Mouse (Mus musculus): ENCODE measurements at regions not wholly inside any gene's neighbourhood (a gene's known extent, or its start where the extent isn't known, plus 50 kb on each side); places are given as distances from the start of the nearest gene placed in this dataset.

DNA sequence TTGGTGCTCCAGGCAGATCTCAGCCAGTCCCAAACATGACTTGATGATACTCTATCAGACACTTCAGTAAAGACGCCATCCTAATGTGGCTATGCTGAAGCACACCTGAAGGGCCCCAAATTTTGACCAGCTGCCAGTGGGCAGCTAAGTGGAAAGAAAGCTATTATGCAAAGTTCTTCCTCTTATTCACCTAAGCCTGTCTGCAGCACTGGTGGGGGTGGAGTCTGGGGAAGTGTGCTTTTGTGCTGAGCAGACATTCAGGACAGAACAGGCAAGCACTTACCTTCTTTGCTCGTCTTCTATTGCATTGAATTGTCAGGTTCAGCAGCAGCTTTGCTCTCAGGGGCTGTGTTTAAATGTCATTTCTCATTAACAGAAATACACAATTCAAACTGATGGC lies 200.7 kb downstream of the Pla2g4a start:
- in situ Hi-C loops (cut with MboI, MseI) = no loop called here

DNA sequence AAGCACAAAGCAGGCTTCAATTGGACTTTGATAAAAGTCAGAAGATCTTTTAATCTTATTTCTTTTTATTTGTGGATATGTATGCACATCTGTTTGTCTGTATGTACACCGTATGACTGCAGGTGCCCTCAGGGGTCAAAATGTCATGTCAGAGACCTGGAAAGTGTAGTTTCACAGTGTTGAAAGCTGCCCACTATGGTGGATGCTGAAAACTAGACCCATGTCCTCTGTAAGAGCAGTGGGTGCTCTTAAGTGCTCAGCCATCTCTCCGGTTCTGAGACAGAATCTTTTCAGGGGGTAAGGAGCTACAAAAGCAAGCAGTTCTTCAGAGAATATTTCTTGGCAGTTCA lies 202.3 kb downstream of the Pla2g4a start:
- in situ Hi-C loops (cut with MboI, MseI) = no loop called here

DNA sequence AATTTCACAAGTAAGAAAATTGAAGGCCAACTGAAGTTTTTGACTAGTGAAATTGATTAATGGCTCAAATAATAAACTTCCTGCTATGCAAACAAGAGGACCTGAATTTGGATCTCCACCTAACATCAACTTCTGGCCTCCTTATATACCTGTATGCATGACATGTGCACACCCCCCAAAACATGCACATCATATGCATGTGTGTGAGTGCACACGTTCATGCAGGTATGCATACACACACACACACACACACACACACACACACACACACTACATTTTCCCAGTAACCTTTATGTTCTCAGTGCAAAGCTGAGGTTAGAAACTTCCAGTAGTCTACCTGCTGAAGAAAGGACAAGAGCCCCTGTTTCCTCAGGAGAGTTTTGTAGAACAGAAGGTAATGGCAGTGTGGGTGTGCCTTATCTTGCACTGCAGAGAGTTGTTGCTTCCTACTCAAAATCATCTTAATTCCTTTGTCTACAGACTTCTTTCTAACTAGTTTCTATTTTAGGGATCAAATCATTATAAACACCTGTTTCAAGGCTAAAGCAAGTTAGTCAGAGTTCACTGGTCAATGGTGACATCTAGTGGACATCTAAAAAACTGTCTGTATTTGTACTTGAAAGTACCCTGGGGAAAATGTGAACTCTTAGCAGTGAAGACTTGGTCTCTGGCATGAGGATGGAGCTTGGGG lies 202.9 kb downstream of the Pla2g4a start:
- in situ Hi-C loops (cut with MboI, MseI) = no loop called here

DNA sequence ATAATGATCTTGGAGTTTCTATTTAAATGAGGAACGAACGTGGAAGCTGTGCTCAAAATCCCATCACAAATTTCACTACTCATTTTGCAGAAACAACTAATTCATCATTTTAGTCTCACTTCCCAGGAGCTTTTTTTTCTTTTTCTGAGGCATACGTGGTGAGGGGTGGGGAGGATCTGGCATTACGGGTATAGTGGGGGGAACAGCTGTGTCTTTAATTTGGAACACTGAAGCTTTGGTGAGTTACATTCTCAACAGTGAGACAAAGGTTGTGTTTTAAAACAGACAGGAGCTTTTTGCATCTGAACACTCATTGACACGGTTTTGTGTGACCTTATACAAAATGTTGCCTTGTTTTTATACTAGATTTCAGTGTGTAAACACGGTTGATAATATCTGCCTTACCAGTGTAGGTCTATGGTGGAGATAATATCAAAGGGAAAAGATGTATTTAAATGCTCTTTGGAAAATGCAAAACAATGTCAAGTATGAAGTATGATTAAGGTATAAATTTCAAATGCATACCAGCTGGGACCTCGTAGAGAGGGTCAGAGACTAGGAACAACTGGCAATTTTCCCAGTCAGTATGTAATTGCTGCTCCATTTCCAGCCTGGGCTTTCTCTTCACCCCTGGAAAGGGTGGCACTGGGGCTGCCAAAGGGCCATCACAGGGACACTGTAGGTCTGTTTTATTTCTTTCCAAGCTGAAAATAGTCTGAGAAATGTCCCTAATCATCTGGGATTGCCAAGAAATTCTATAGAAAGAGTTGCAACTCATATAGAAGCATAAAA lies 207.6 kb downstream of the Pla2g4a start:
- in situ Hi-C loops (cut with MboI, MseI) = no loop called here

DNA sequence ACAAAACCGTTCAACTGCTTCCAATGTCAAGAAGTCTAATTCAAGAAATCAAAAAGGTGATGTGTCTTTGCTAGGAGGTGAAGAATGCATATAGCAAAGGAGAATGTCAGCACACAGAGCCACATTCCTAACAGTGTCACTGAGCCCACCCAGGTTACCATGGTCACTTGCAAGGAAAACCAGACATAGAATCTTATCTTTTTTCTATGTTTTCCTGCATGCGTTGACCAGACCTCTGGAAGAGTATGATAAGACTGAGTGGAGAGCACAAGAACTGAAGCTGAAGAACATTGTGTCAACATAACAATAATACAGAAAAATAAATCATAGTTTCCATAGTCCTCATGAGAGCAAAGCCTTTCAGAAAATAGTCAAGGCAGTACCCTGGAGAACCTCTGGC lies 211.7 kb downstream of the Pla2g4a start:
- in situ Hi-C loops (cut with MboI, MseI) = no loop called here

DNA sequence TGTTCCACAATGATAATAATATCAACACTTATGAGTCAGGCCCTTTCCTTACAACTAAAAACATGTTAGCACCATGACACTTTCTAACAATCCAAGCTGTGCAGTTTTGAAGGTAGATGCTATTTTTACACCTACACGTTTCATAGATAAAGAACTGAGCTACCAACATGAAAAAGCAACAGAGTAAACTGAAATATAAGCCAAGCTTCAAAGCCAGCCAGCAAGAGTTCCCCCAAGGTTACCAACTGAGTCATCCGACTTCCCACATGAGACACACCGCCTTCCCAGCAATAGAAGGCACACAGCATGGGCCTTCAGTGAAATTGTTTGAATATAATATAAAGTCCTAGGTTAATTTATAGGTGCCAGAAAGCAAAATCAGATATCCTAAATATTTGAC lies 222.1 kb downstream of the Pla2g4a start:
- in situ Hi-C loops (cut with MboI, MseI) = no loop called here

DNA sequence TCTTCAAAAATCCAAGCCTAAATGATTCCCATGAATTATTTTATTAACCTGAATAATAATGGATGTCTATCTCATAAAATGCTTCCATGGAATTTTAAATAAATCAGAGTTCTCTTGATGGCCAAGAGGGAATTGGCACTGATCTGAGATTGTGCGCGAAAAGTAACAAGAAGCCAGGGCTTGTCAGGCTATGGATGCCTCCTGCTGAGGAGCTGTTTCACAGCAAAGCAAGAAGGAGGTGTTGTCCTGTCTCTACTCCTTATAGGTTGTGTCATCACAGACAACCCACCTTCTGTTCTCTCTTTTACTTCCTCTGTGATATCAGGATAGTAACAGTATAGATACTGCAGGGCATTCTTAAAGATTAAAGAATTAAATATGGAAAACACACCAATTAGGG lies 226.8 kb downstream of the Pla2g4a start:
- in situ Hi-C loops (cut with MboI, MseI) = no loop called here

DNA sequence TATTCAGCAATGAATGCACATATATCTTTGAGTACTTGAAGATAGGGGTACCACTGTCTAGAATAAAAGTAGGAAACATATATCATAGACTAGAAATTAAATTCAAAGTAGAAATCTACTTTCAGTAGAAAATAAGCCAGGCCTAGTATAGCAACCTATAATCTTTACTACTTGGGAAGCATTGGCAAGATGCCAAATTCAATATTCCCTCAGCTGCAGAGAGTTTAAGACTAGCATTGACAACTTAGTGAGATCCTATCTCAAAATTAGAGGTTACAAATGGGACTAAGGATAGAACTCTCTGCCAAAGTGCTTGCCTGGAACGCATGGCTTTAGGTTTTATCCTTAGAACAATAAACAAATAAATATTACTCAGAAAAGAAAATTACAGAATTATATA lies 245.9 kb downstream of the Pla2g4a start:
- in situ Hi-C loops (cut with MboI, MseI) = no loop called here

DNA sequence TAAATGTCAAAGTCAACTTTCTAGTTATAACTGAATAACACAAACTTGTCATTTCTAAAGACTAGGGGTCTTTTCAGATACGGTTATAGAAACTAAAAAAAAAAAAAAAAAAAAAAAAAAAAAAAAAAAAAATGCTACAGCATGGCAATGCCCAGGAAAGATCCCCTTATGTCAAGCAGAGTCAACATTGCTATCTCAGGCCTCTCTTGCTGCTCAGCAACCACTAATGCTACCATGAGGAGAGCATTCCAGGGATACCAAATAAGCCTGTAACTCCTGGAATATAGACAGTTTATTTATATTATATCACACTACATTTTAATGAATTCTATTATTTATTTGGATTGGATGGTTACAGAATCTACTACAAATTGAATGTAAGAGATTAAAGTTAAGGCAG lies 248.8 kb downstream of the Pla2g4a start:
- in situ Hi-C loops (cut with MboI, MseI) = no loop called here

DNA sequence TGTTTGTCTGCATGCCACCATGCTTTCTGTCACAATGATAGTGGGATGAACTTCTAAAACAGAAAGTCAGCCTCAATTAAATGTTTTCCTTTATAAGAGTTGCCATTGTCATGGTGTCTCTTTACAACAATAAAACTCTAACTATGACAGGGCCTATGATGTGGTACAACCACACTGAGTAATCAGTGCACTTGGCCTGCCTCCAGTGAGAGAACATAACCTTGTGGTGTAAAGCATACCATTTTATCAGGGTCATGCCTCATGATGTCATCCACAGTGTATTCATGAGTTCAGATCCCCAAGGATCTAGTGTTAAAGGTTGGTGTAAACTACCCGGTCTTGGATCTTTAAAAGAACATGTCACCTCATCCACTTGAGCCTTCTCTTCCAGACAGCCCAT lies 255.9 kb downstream of the Pla2g4a start:
- in situ Hi-C loops (cut with MboI, MseI) = no loop called here

DNA sequence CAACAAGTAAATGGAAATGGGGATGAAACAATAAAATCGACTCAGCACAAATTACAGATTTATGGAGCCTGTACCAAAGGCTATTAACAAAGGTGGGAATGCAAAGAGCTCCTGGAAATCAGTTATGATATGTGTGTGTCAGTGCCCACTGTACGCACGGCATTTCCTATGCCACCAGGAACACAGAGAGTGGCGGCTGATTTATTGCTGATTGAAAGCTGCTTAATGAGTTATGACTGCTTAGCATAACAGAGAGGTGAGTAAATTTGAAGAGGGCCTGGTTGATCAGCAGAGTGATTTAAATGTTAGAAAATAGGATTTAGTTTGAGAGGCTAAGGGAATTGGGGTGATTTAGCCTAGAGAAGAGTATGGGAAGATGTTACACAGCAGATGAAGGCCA lies 261.7 kb downstream of the Pla2g4a start:
- in situ Hi-C loops (cut with MboI, MseI) = no loop called here

DNA sequence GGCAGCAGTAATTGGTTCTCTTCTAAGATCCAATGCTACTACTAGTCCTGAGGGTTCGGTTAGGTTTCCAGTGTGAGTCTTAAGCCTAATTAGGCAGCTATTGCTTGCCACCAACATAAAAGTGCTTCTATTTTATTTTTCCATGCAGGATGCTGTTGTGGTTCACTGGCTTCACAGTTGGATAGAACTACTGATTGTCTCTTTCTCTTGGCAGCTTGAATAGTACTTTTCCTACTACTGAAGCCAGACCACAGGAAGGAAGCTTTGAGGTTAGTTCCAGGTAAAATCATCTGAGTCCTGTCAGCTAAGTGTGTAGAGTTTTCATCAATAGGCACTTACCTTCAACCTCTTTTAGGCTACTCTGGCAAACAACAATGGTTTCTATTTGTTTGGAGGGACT lies 286.9 kb downstream of the Pla2g4a start:
- in situ Hi-C loops (cut with MboI, MseI) = loop anchor here (10.0 to 25.0 kb wide), 2 partner anchors 1263 to 1549 kb away; no protein-coding TSS in a partner anchor

DNA sequence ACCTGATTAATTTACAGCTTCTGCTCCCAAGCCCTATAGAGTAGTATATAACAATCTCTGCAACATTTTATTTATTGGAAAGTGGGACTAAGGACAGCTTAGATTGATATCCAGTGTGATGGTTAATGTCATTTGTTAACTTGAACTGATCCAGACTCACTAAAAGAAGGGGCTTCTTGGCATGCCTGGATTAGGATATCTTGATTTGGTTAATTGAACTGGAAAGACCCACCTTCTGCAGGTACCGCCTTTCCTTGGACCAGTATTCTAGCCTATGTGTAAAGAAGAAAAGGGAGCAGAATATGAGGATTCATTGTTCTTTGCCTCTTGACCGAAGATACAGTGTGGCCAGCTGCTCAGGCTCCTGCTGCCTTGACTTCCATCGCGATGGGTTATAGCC lies 288.5 kb downstream of the Pla2g4a start:
- in situ Hi-C loops (cut with MboI, MseI) = loop anchor here (10.0 to 25.0 kb wide), 2 partner anchors 1265 to 1548 kb away; no protein-coding TSS in a partner anchor

DNA sequence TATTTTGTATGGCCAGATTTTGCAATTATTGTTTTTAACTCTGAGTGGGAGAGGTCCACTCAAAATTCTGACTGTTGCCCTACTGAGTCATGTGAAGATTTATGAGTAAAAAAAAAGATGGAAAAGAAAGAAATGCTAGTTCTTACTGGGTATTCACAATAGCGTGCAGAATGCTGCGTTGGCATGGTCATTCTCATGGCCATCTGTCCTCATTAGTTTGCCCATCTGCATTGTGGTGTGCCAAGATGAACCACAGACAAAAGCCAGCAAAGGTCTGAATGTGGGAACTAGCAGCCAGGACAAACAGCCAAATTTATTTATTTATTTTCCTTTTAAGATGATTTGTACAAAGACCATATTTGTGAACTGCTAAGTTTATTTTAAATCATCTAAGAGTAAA lies 289.0 kb downstream of the Pla2g4a start:
- in situ Hi-C loops (cut with MboI, MseI) = loop anchor here (10.0 to 25.0 kb wide), 2 partner anchors 1265 to 1547 kb away; no protein-coding TSS in a partner anchor

DNA sequence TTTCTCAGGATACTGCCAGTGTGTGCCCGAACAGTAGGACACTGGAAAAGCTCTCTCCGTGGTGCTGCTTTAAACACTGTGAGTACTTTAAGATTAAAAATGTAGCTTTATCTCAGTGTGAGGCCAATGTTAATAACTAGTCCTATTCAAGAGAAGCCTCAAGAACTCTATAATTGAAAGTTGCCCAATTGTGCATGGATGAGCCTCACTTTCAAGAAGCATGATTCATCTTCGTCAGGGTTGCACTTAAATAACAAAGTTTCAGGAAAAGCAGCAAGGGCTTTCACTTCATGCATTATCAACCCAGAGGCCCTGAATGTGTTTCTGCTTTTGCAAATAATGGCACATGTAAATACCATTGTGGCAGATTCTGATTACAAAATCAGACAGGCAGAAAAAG lies 290.0 kb downstream of the Pla2g4a start:
- in situ Hi-C loops (cut with MboI, MseI) = loop anchor here (10.0 to 25.0 kb wide), 2 partner anchors 1266 to 1546 kb away; no protein-coding TSS in a partner anchor

Data from regulatory T cell (primary cell).